Mouse (Mus musculus): Measurements from ENCODE around the gene Ufsp2. TPM values are rescaled to one million over a fixed set of nuclear protein-coding genes. Genes with fewer than 3 reads are reported as not detected.

The Ufsp2 gene
- polyA plus RNA-seq (2015; fragmentation: Nextera tagmentation; extraction: Ambion mirVana), result 57.7 and 60.4 TPM in 2 replicates

DNA sequence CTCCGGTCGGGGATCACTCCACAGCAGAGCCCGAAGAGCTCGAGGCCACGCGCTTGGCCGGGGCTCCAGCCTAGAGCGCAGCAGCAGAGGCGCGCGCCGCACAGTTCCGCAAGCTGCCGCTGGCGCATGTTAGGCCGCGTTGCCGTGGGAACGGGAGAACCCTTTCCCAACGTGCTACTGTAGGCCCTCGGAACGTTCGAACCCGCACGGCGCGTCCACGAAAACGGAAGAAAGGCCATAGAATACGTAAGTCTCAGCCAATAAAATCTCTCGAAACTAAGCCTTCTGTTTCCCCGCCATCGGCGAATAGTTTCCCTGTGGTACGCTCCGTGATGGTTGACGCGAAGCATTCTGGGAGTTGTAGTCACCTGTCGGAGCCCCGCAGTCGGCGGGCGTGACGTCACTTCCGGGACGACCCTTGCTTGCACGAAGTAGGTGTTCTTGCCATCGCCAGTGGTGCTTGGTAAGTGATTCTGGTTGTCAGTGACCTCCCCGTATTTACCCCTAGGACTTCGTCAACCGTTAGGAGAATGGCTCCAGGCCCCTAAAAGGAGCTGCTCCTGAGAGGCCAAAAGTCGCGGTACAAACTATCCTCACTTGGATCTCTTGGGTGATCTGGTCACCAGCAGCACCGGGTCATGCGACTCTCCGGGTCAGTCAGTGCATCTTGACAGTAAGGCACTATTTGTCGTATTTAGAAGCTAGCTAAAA is at the start of gene Ufsp2, which contains the start of gene 1700029J07Rik:
TSS of gene Ufsp2 (plus strand) at position 403 of the 711 bp plus-strand sequence.
TSS of gene 1700029J07Rik (minus strand) at position 127 of the 711 bp plus-strand sequence.
- peaks cover 31% of the 10 kb centered on the region for H3K36me3 ChIP-seq
- H3K4me3 ChIP-seq, result peak within 1 kb of the TSS; percentile 77
- peak within 1 kb of the TSS; percentile 79 for H3K27ac ChIP-seq (replicated peaks)
- peak within 1 kb of the TSS; percentile 85 for H3K9ac ChIP-seq
- peak; percentile 87 for ATAC-seq (ENCODE audit: extremely low read depth, insufficient number of reproducible peaks, low FRiP score, low TSS enrichment)
- H3K9me3 ChIP-seq, result peaks cover 8% of the 10 kb centered on the region; the same call in 1 of the 2 replicates
- peaks cover 15% of the 10 kb centered on the region for H3K4me1 ChIP-seq
- peak within 1 kb of the TSS; percentile 83 for H3K4me2 ChIP-seq
- H3K27me3 ChIP-seq (replicated peaks), result no peaks in the 10 kb centered on the region
- WGBS, result under 1% methylated on average over 57 of the region's 57 CpGs

DNA sequence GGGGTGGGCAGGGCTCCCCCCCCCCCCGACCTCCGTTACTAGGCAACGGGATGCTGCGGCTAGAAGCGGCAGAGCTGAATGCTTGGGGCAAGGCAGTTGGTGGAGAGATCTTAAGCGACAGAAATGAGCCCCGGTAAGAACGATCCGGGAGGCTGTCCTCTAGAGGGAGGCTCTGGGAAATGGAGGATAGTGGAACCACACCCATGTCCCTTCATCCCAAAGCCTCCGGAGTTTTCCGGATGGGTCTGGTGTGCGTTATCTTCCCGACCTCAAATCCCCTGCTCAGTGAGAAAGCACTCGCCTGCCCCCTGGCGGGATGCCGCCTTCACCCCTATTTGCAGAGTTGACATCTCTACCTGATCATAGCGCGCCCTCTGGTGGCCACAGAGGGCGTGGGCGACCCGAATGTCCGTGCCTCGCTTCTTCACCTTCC is 40.7 kb upstream of the Ufsp2 start, which contains the start of gene Ccdc110:
TSS of gene Ccdc110 (plus strand) at position 38 of the 433 bp plus-strand sequence.
- 3% methylated on average over 23 of the region's 23 CpGs for WGBS
- ATAC-seq (ENCODE audit: extremely low read depth, insufficient number of reproducible peaks, low FRiP score, low TSS enrichment), result no peak; the same call in 1 of the 2 replicates
- peak within 1 kb of the TSS; percentile 38; the same call in 1 of the 2 replicates for H3K9ac ChIP-seq
- no peak within 1 kb of the TSS for H3K27ac ChIP-seq (replicated peaks)
- no peaks in the 10 kb centered on the region for H3K27me3 ChIP-seq (replicated peaks)
- H3K9me3 ChIP-seq, result peaks cover 12% of the 10 kb centered on the region
- H3K4me2 ChIP-seq, result peak within 1 kb of the TSS; percentile 65
- peaks cover 14% of the 10 kb centered on the region for H3K4me1 ChIP-seq
- peak within 1 kb of the TSS; percentile 43 for H3K4me3 ChIP-seq
- peaks cover 4% of the 10 kb centered on the region; the same call in 1 of the 2 replicates for H3K36me3 ChIP-seq

DNA sequence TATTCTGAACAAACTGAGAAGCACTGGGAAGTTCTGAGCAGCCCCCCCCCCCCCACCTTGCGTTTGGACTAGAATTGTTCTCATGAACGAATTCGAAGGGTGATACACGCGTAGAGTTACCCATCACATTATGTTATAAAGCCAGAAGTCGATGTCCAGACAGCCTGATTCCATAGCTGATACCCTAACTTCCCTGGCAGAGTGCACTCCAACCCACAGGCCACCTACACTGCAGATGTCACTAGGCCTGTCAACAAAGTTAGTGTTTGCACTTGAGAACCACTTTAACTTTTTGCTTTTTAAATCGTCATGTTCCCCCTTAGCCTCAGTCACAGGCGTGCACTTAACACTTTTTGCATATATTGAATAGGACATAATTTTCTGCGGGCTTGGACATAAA is 38.3 kb upstream of the Ufsp2 start:
- Histone ChIP-seq H3K4me1 (peaks cover 10% of the 10 kb centered on the region), H3K27me3 (replicated peaks) (no peaks in the 10 kb centered on the region), H3K4me2 (no peak overlapping the region), H3K36me3 (no peaks in the 10 kb centered on the region), H3K4me3 (no peak overlapping the region), H3K27ac (replicated peaks) (no peak overlapping the region), H3K9me3 (no peaks in the 10 kb centered on the region), H3K9ac (no peak overlapping the region)
- ATAC-seq (ENCODE audit: extremely low read depth, insufficient number of reproducible peaks, low FRiP score, low TSS enrichment), result no peak
- WGBS, result 73% methylated on average over 9 of the region's 9 CpGs

DNA sequence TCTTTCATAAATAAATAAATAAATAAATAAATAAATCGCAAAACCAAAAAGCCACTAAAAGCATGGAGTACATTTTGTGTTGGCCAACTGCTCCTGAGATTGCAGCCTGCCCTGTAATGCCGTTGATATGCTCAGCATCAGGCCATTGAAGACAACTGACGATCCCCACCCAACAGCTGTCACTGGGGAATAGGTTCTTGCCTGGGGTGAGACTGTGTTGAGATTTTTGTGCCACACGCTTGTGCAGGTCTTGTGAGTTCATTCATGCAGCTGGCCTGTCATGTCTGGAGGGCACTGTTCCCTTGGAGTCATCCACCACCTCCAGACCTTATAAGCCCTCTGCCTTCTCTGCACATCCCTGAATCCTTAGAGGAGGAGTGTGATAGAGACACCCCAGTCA is 29.0 kb upstream of the Ufsp2 start:
- Histone ChIP-seq H3K4me1 (peaks cover 7% of the 10 kb centered on the region), H3K36me3 (no peaks in the 10 kb centered on the region), H3K9me3 (no peaks in the 10 kb centered on the region), H3K27me3 (replicated peaks) (no peaks in the 10 kb centered on the region), H3K27ac (replicated peaks) (no peak overlapping the region), H3K4me2 (no peak overlapping the region), H3K4me3 (no peak overlapping the region), H3K9ac (no peak overlapping the region)
- WGBS, result 79% methylated on average over 4 of the region's 4 CpGs
- ATAC-seq (ENCODE audit: extremely low read depth, insufficient number of reproducible peaks, low FRiP score, low TSS enrichment), result no peak

DNA sequence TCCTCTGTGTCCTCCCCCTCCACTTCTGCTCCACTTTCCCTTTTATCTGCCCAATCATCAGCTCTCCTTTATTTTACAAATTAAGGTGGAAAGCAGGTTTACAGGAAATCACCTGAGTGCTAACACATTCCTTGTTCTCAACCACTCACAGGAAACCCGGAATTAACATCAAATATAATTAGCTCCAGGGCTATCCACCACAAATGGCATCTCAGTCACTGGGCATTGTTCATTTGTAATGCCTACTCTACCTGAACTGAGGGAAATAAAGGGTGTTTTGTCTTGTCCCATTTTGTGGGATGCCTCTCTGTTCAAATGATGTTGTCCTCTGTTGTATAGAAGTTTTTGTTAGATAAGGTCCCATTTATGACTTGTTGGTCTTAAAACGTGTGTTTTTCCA is 24.7 kb upstream of the Ufsp2 start:
- 56% methylated on average over 2 of the region's 2 CpGs for WGBS
- H3K4me1 ChIP-seq, result no peaks in the 10 kb centered on the region
- H3K9me3 ChIP-seq, result no peaks in the 10 kb centered on the region
- H3K36me3 ChIP-seq, result no peaks in the 10 kb centered on the region
- H3K4me3 ChIP-seq, result no peak overlapping the region
- H3K9ac ChIP-seq, result no peak overlapping the region
- ATAC-seq (ENCODE audit: extremely low read depth, insufficient number of reproducible peaks, low FRiP score, low TSS enrichment), result no peak
- H3K27me3 ChIP-seq (replicated peaks), result no peaks in the 10 kb centered on the region
- H3K4me2 ChIP-seq, result no peak overlapping the region
- H3K27ac ChIP-seq (replicated peaks), result no peak overlapping the region

DNA sequence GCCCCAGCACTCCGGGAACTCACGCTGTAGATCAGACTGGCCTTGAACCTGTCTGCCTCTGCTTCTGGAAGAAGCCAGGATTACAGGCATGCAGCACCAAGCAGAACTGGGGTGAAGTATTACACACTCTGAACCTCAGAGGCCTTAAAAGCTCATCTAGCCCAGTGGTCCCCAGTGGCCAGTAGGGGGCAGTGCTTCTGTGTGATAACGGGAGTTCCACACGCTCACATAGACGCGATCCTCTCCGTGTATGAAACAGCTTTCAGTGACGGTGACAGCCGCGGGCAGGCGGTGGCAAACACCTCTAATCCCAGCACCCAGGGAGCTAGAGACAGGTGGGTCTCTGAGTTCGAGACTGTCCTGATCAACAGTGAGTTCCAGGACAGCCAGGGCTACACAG is 4.4 kb upstream of the Ufsp2 start:
- Histone ChIP-seq H3K4me1 (peaks cover 9% of the 10 kb centered on the region), H3K4me2 (no peak overlapping the region), H3K9me3 (peaks cover 5% of the 10 kb centered on the region; the same call in 1 of the 2 replicates), H3K4me3 (no peak overlapping the region), H3K9ac (no peak overlapping the region), H3K36me3 (peaks cover 12% of the 10 kb centered on the region), H3K27me3 (replicated peaks) (no peaks in the 10 kb centered on the region), H3K27ac (replicated peaks) (no peak overlapping the region)
- 93% methylated on average over 12 of the region's 12 CpGs for WGBS
- no peak for ATAC-seq (ENCODE audit: extremely low read depth, insufficient number of reproducible peaks, low FRiP score, low TSS enrichment)

DNA sequence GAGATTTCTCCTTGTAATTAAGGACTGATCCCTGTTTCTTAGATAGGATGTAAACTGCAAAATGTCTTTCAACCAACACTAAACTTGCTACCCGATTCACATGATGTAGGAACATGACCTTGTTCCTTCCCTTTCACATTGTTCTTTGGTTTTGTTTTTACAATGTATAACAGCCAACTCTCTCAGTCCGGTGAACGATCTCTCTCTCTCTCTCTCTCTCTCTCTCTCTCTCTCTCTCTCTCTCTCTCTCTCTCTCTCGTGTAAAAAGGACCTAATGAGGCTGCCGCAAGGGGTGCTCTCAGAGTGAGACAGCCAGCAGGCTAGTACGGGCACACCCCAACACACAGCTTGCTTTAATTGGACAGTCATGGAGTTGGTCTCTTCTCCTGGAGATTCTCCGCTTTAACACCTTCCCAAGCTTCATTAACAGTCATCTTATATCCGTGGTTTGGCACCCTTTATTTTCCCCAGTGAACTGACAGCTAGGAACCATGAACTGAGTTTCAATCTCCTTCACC is 1.3 kb upstream of the Ufsp2 start:
- H3K4me3 ChIP-seq, result peak overlapping the region; percentile 77
- peaks cover 24% of the 10 kb centered on the region for H3K36me3 ChIP-seq
- peaks cover 8% of the 10 kb centered on the region; the same call in 1 of the 2 replicates for H3K9me3 ChIP-seq
- H3K27me3 ChIP-seq (replicated peaks), result no peaks in the 10 kb centered on the region
- peak overlapping the region; percentile 83 for H3K4me2 ChIP-seq
- peaks cover 15% of the 10 kb centered on the region for H3K4me1 ChIP-seq
- H3K27ac ChIP-seq (replicated peaks), result no peak overlapping the region
- peak overlapping the region; percentile 85 for H3K9ac ChIP-seq
- ATAC-seq (ENCODE audit: extremely low read depth, insufficient number of reproducible peaks, low FRiP score, low TSS enrichment), result no peak
- WGBS, result 67% methylated on average over 8 of the region's 8 CpGs

DNA sequence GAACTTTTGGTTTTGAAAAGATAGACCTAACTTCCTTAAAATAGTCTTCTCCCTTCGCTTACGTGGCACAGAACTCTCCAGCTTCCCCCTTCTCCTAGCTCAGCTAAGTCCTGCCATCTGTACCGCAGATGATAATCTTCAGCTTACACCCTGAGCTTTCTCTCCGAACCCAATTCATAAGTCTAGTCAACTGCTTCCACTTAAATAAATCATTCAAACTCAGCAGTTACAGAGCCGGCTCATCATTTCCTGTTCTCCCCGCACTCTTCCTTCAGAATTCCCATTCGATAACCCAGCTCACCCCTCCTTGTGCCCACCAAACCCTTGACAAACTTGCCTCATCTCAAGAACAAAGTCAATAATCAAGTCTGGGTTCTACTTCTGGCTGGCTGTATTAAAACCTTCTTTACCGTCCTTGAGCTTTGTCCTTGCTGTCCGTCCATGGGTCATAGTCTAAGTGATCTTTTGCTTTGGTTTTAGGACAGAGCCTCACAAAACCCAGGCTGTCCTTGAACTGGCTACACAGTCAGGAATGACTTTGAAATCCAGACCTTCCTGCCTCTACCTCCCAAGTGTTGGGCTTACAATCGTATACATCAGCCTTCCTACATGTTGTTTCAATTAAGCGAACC is 625 bp downstream of the Ufsp2 start:
- Histone ChIP-seq H3K27ac (replicated peaks) (0 out of 2 replicates have a peak overlapping the region, but pooled peaks have one; percentile 49), H3K36me3 (peaks cover 32% of the 10 kb centered on the region), H3K4me3 (peak overlapping the region; percentile 77), H3K4me1 (peaks cover 15% of the 10 kb centered on the region), H3K4me2 (peak overlapping the region; percentile 83), H3K27me3 (replicated peaks) (no peaks in the 10 kb centered on the region), H3K9me3 (peaks cover 6% of the 10 kb centered on the region; the same call in 1 of the 2 replicates), H3K9ac (peak overlapping the region; percentile 85)
- 58% methylated on average over 11 of the region's 11 CpGs for WGBS
- no peak for ATAC-seq (ENCODE audit: extremely low read depth, insufficient number of reproducible peaks, low FRiP score, low TSS enrichment)

DNA sequence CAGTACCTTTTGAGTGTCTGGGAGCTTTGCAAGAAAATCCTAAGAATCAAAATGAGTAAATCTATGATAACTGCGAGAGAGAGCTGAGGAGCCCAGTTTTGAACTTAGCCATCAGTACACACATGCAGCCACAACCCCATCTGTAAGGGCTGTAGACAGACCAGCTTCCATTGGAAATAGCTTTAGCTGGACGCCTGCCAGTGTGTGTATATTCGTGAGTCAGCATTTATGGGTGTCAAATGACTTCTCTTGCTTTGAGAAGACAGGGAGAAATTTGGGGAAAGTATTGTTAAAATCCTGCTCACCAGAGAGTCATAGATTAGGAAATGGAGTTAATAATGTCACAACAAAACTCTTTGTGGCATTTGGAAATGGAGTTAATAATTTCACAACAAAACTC is 11.3 kb downstream of the Ufsp2 start:
- Histone ChIP-seq H3K4me3 (no peak overlapping the region), H3K9me3 (no peaks in the 10 kb centered on the region), H3K27me3 (replicated peaks) (no peaks in the 10 kb centered on the region), H3K4me1 (no peaks in the 10 kb centered on the region), H3K36me3 (peaks cover 75% of the 10 kb centered on the region), H3K9ac (no peak overlapping the region), H3K4me2 (no peak overlapping the region), H3K27ac (replicated peaks) (no peak overlapping the region)
- ATAC-seq (ENCODE audit: extremely low read depth, insufficient number of reproducible peaks, low FRiP score, low TSS enrichment), result no peak
- WGBS, result 66% methylated on average over 3 of the region's 3 CpGs

DNA sequence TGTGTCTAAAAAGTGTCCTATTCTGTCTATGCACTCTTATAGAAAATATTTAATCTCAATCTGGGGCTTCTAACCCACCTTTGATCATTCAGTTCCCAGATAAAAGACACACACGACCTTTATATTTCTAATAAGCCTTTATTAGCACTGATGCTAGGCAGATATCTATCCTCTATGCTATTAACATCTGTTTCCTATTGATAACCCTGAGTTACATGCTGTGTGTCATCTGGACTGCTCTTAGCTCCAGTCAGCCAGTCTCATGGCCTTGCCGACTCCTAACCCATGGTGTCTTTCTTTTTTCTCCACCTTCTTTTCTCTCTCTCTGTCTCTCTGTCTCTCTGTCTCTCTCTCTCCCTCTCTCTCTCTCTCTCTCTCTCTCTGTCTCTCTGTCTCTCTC is 12.9 kb downstream of the Ufsp2 start:
- Histone ChIP-seq H3K27me3 (replicated peaks) (no peaks in the 10 kb centered on the region), H3K4me2 (no peak overlapping the region), H3K4me1 (no peaks in the 10 kb centered on the region), H3K27ac (replicated peaks) (no peak overlapping the region), H3K9me3 (no peaks in the 10 kb centered on the region), H3K4me3 (no peak overlapping the region), H3K36me3 (peaks cover 67% of the 10 kb centered on the region), H3K9ac (no peak overlapping the region)
- ATAC-seq (ENCODE audit: extremely low read depth, insufficient number of reproducible peaks, low FRiP score, low TSS enrichment), result no peak
- 36% methylated on average over 2 of the region's 2 CpGs for WGBS

DNA sequence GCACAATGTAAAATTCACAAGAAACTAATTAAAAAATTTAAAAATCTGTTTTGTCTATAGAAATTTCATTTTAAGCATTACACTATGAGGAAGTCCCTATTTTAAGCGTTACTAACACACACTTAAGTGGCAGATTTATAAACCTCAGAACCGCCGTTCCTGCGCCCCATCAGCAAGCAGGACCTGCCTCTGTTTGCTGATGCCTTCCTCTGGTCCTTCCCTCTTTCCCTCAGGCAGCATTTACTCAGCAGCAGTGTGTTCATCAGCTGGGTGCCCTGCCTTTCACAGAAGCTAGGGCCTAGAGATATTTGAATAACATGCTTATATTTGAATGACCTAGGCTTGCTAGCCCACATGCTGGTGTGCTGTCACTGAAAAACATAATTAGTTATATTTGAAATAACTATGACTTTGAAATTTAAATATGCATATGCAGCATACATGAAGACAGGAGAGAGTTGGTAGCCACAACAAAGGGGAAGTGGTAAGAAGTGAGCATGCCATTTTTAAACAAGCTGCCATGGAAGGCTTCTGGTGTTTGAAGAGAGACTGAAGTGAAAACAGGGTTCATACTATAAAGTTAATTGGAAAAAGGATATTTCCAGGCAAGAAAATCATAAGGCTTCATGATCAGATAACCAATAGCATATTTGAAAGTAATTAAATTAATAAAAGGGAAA is 15.4 kb downstream of the Ufsp2 start:
- WGBS, result 92% methylated on average over 4 of the region's 4 CpGs
- no peak for ATAC-seq (ENCODE audit: extremely low read depth, insufficient number of reproducible peaks, low FRiP score, low TSS enrichment)

More for the DNA sequence above, 15.4 kb downstream of the Ufsp2 start:
- no peak overlapping the region for H3K27ac ChIP-seq (replicated peaks)
- no peak overlapping the region for H3K4me2 ChIP-seq
- no peaks in the 10 kb centered on the region for H3K4me1 ChIP-seq
- no peak overlapping the region for H3K9ac ChIP-seq
- peaks cover 68% of the 10 kb centered on the region for H3K36me3 ChIP-seq
- no peak overlapping the region for H3K4me3 ChIP-seq
- no peaks in the 10 kb centered on the region for H3K27me3 ChIP-seq (replicated peaks)
- H3K9me3 ChIP-seq, result no peaks in the 10 kb centered on the region

All from heart, embryonic 13.5 days (tissue).